Mouse (Mus musculus): ENCODE data around the gene Npy2r. TPM values are rescaled to one million over a fixed set of nuclear protein-coding genes. Genes with fewer than 3 reads are reported as not detected.

Gene Npy2r
- not detected for polyA plus RNA-seq (2014; fragmentation: Illumina TruSeq; extraction: RNeasy Lipid Tissue Mini Kit (QIAGEN cat#74804); ENCODE audit: low read depth, low replicate concordance)

DNA sequence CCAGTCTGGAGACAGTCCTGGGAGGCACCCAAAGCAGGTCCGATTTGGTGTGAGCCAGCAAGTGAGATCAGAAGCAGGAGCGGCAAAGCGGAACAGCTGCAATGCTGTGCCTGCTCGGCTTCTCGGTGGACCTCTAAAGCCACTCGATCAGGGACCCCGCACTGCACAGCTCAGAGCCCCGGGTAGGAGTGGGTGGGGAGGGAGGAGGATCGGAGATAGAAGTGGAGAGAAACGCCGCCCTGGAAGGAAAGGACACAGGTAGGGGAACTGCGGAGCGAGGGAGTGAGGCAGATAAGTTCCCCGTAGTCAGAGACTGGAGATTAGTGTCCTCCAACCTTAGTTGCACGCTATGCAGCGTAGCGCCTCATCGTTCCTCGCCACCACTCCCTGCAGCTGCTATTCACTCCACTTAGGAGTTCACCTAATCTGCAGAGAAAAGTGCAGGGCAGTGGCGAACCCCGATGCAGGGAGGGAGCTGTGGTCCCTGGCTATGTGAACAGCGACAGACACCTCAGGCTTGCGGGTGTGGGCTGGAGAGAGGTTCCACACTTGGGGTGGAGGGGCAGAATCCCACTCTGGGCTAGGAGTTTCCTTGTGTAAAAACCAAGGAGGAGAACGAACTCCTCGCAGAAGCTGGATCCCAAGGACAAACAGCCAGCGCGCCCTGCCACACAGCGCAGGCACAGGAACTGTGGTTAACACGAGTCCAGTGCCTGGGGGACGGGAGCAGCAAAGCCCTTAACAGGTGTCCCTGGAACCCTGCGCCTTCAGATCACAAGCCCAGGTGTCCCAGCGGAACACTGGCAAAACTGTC, at the start of gene Npy2r:
Gene Npy2r (minus strand): TSS at position 177 of the 814 bp plus-strand sequence.

Other genes with a start within 250 kb of the Npy2r start
- 0.93 TPM for gene Map9, start 190.0 kb downstream of the Npy2r start, polyA plus RNA-seq (2014; fragmentation: Illumina TruSeq; extraction: RNeasy Lipid Tissue Mini Kit (QIAGEN cat#74804); ENCODE audit: low read depth, low replicate concordance)

Data from liver, adult 10 weeks (tissue).